Mouse (Mus musculus) intestine, embryonic 15.5 days (tissue): ENCODE measurements around the gene Acbd6. TPM values are rescaled to one million over a fixed set of nuclear protein-coding genes. Genes with fewer than 3 reads are reported as not detected.
A peak's percentile ranks its signal among the peaks of the same experiment; 100 is the strongest.

Experiments used
- ATAC-seq: fragments of 200-750 bp; cut with Nextera tagmentation; 2 replicates; pipeline ENCODE4 v1.8.0; 2017; ENCODE audit warnings: moderate TSS enrichment, moderate library complexity
- H3K27ac ChIP-seq: fragments of 300-500 bp; sonication (generic); 2 replicates; pipeline ENCODE4 v1.5.1; 2015; ENCODE audit warnings: mild to moderate bottlenecking, inconsistent platforms
- H3K27me3 ChIP-seq: fragments of 300-500 bp; sonication (generic); replicated peaks from 2 replicates; pipeline ENCODE4 v1.6.1; 2015; ENCODE audit warnings: inconsistent platforms
- H3K36me3 ChIP-seq: fragments of 300-500 bp; sonication (generic); 2 replicates; pipeline ENCODE4 v1.6.1; 2015; ENCODE audit warnings: inconsistent platforms
- H3K4me1 ChIP-seq: fragments of 300-500 bp; sonication (generic); replicated peaks from 2 replicates; pipeline ENCODE4 v1.6.1; 2015; ENCODE audit warnings: inconsistent platforms
- H3K4me2 ChIP-seq: fragments of 300-500 bp; sonication (generic); replicated peaks from 2 replicates; pipeline ENCODE4 v1.6.1; 2015; ENCODE audit warnings: mild to moderate bottlenecking, inconsistent platforms
- H3K4me3 ChIP-seq: fragments of 300-500 bp; sonication (generic); replicated peaks from 2 replicates; pipeline ENCODE4 v1.5.1; 2015; ENCODE audit warnings: inconsistent platforms
- H3K9ac ChIP-seq: fragments of 300-500 bp; sonication (generic); 2 replicates; pipeline ENCODE4 v1.6.1; 2015; ENCODE audit warnings: inconsistent platforms
- H3K9me3 ChIP-seq: fragments of 300-500 bp; sonication (generic); 2 replicates; pipeline ENCODE4 v1.6.1; 2016; ENCODE audit warnings: inconsistent platforms
- WGBS: fragments of 180-500 bp; shearing (Covaris S2); methylation state at CpG from one replicate; pipeline ENCODE4 v1.1.7; 2015; 5-methylcytosine and 5-hydroxymethylcytosine counted together
- polyA plus RNA-seq: library from polyadenylated mRNA; unstranded; fragments of >200 nt; fragmentation: Nextera tagmentation; extraction: Ambion mirVana; gene quantifications from 2 replicates; pipeline ENCODE4 v1.2.1, GENCODE M21; 2015

Gene Acbd6
- polyA plus RNA-seq: 64.8 and 71.5 TPM in 2 replicates

- H3K36me3 ChIP-seq: no peaks in the 10 kb centered on the region
- WGBS: under 1% methylated on average over 83 of the region's 83 CpGs
- H3K4me3 ChIP-seq: peak within 1 kb of the TSS; percentile 95
- no peaks in the 10 kb centered on the region for H3K9me3 ChIP-seq
- peak within 1 kb of the TSS; percentile 57 for H3K27ac ChIP-seq
- no peaks in the 10 kb centered on the region for H3K27me3 ChIP-seq
- peak within 1 kb of the TSS; percentile 94 for H3K9ac ChIP-seq
- peak; percentile 94 for ATAC-seq
- peak within 1 kb of the TSS; percentile 82 for H3K4me2 ChIP-seq
- peaks cover 6% of the 10 kb centered on the region; the same call in 1 of the 2 replicates for H3K4me1 ChIP-seq
These were observed at the start of gene Acbd6 for GRCm38 (mm10) chr1:155558012-155558842. TSS of gene Acbd6 (plus strand) at chr1:155558120.

- no peak for ATAC-seq
- Histone ChIP-seq H3K4me1 (peaks cover 1% of the 10 kb centered on the region; the same call in 1 of the 2 replicates), H3K9ac (no peak overlapping the region), H3K27me3 (no peaks in the 10 kb centered on the region), H3K4me2 (no peak overlapping the region), H3K36me3 (no peaks in the 10 kb centered on the region), H3K27ac (no peak overlapping the region), H3K4me3 (no peak overlapping the region), H3K9me3 (no peaks in the 10 kb centered on the region)
- WGBS: 66% methylated on average over 10 of the region's 10 CpGs
These were observed 47.7 kb upstream of the Acbd6 start for GRCm38 (mm10) chr1:155510263-155510662.

- WGBS: 83% methylated on average over 4 of the region's 4 CpGs
- H3K36me3 ChIP-seq: no peaks in the 10 kb centered on the region
- no peaks in the 10 kb centered on the region for H3K4me1 ChIP-seq
- no peak for ATAC-seq
- no peaks in the 10 kb centered on the region for H3K9me3 ChIP-seq
- H3K4me2 ChIP-seq: no peak overlapping the region
- no peak overlapping the region for H3K27ac ChIP-seq
- H3K4me3 ChIP-seq: no peak overlapping the region
- no peak overlapping the region for H3K9ac ChIP-seq
- H3K27me3 ChIP-seq: no peaks in the 10 kb centered on the region
These were observed 42.1 kb upstream of the Acbd6 start for GRCm38 (mm10) chr1:155515866-155516265.

GRCm38 (mm10) chr1:155516594-155516993, 41.3 kb upstream of the Acbd6 start:
- 36% methylated on average over 7 of the region's 7 CpGs for WGBS
- ATAC-seq: no peak

GRCm38 (mm10) chr1:155517060-155517459, 40.9 kb upstream of the Acbd6 start:
- Histone ChIP-seq H3K9me3 (no peaks in the 10 kb centered on the region), H3K4me1 (no peaks in the 10 kb centered on the region), H3K9ac (no peak overlapping the region), H3K4me2 (no peak overlapping the region), H3K27ac (no peak overlapping the region), H3K4me3 (no peak overlapping the region), H3K27me3 (no peaks in the 10 kb centered on the region), H3K36me3 (no peaks in the 10 kb centered on the region)
- WGBS: 68% methylated on average over 5 of the region's 5 CpGs
- ATAC-seq: no peak

More at GRCm38 (mm10) chr1:155516594-155516993, 41.3 kb upstream of the Acbd6 start:
- H3K27ac ChIP-seq: no peak overlapping the region
- H3K4me3 ChIP-seq: no peak overlapping the region
- no peaks in the 10 kb centered on the region for H3K4me1 ChIP-seq
- no peak overlapping the region for H3K9ac ChIP-seq
- no peaks in the 10 kb centered on the region for H3K27me3 ChIP-seq
- H3K4me2 ChIP-seq: no peak overlapping the region
- H3K9me3 ChIP-seq: no peaks in the 10 kb centered on the region
- no peaks in the 10 kb centered on the region for H3K36me3 ChIP-seq

- no peak for ATAC-seq
- Histone ChIP-seq H3K36me3 (no peaks in the 10 kb centered on the region), H3K9me3 (no peaks in the 10 kb centered on the region), H3K4me2 (no peak overlapping the region), H3K4me1 (no peaks in the 10 kb centered on the region), H3K27me3 (no peaks in the 10 kb centered on the region), H3K4me3 (no peak overlapping the region), H3K9ac (no peak overlapping the region), H3K27ac (no peak overlapping the region)
- 87% methylated on average over 4 of the region's 4 CpGs for WGBS
These were observed 37.6 kb upstream of the Acbd6 start for GRCm38 (mm10) chr1:155520285-155520684.

- H3K27me3 ChIP-seq: no peaks in the 10 kb centered on the region
- peak; percentile 72 for ATAC-seq
- H3K9me3 ChIP-seq: no peaks in the 10 kb centered on the region
- H3K4me2 ChIP-seq: no peak overlapping the region
- H3K27ac ChIP-seq: no peak overlapping the region
- 64% methylated on average over 4 of the region's 4 CpGs for WGBS
- H3K4me3 ChIP-seq: no peak overlapping the region
- no peak overlapping the region for H3K9ac ChIP-seq
- H3K4me1 ChIP-seq: peaks cover 5% of the 10 kb centered on the region
- no peaks in the 10 kb centered on the region for H3K36me3 ChIP-seq
These were observed 35.4 kb upstream of the Acbd6 start for GRCm38 (mm10) chr1:155522493-155522892.

GRCm38 (mm10) chr1:155526176-155526575, 31.7 kb upstream of the Acbd6 start:
- 68% methylated on average over 5 of the region's 5 CpGs for WGBS
- no peak for ATAC-seq
- no peak overlapping the region for H3K4me2 ChIP-seq

GRCm38 (mm10) chr1:155527027-155527786, 30.7 kb upstream of the Acbd6 start:
- H3K4me2 ChIP-seq: no peak overlapping the region
- H3K4me3 ChIP-seq: no peak overlapping the region
- peak; percentile 60 for ATAC-seq
- no peaks in the 10 kb centered on the region for H3K27me3 ChIP-seq
- peaks cover 12% of the 10 kb centered on the region for H3K4me1 ChIP-seq
- WGBS: 37% methylated on average over 12 of the region's 12 CpGs
- no peak overlapping the region for H3K9ac ChIP-seq
- no peaks in the 10 kb centered on the region for H3K9me3 ChIP-seq
- H3K27ac ChIP-seq: no peak overlapping the region
- no peaks in the 10 kb centered on the region for H3K36me3 ChIP-seq

More at GRCm38 (mm10) chr1:155526176-155526575, 31.7 kb upstream of the Acbd6 start:
- no peaks in the 10 kb centered on the region for H3K36me3 ChIP-seq
- no peak overlapping the region for H3K4me3 ChIP-seq
- no peaks in the 10 kb centered on the region for H3K27me3 ChIP-seq
- peaks cover 12% of the 10 kb centered on the region for H3K4me1 ChIP-seq
- no peak overlapping the region for H3K9ac ChIP-seq
- H3K9me3 ChIP-seq: no peaks in the 10 kb centered on the region
- no peak overlapping the region for H3K27ac ChIP-seq

- Histone ChIP-seq H3K27me3 (no peaks in the 10 kb centered on the region), H3K4me1 (peaks cover 12% of the 10 kb centered on the region), H3K36me3 (no peaks in the 10 kb centered on the region), H3K4me3 (no peak overlapping the region), H3K4me2 (0 out of 2 replicates have a peak overlapping the region, but pooled peaks have one; percentile 19), H3K9me3 (no peaks in the 10 kb centered on the region), H3K27ac (no peak overlapping the region), H3K9ac (no peak overlapping the region)
- peak; percentile 39 for ATAC-seq
- WGBS: 16% methylated on average over 8 of the region's 8 CpGs
These were observed 30.1 kb upstream of the Acbd6 start for GRCm38 (mm10) chr1:155527787-155528158.

GRCm38 (mm10) chr1:155528405-155529119, 29.4 kb upstream of the Acbd6 start:
- H3K27me3 ChIP-seq: no peaks in the 10 kb centered on the region
- H3K9me3 ChIP-seq: no peaks in the 10 kb centered on the region
- 35% methylated on average over 11 of the region's 11 CpGs for WGBS
- H3K27ac ChIP-seq: no peak overlapping the region
- H3K4me2 ChIP-seq: 0 out of 2 replicates have a peak overlapping the region, but pooled peaks have one; percentile 19
- ATAC-seq: peak; percentile 18; the same call in 1 of the 2 replicates
- H3K4me3 ChIP-seq: no peak overlapping the region
- H3K4me1 ChIP-seq: peaks cover 12% of the 10 kb centered on the region
- H3K9ac ChIP-seq: no peak overlapping the region
- H3K36me3 ChIP-seq: no peaks in the 10 kb centered on the region
